Mouse (Mus musculus): ENCODE measurements around the gene Gtdc1. TPM values are rescaled to one million over a fixed set of nuclear protein-coding genes. Genes with fewer than 3 reads are reported as not detected.

Gene Gtdc1
- polyA plus RNA-seq, 1 experiment from 2014 or later = 13.2 TPM

GRCm38 (mm10) chr2:44569140-44569952 is 358.1 kb downstream of the Gtdc1 start:
- H3K4me1 ChIP-seq (replicated peaks; ENCODE audit: control insufficient read depth, insufficient read depth, low read length) = 0 out of 2 replicates have a peak, but pooled peaks cover 2% of the 10 kb centered on the region
- H3K4me2 ChIP-seq (ENCODE audit: low read depth, low read length) = no peak overlapping the region
- ATAC-seq (ENCODE audit: low read depth) = no peak
- H3K9ac ChIP-seq (ENCODE audit: low read length) = no peak overlapping the region
- 69% methylated on average over 7 of the region's 7 CpGs for WGBS
- H3K27me3 ChIP-seq (ENCODE audit: control insufficient read depth, insufficient read depth, low read depth, low read length) = no peaks in the 10 kb centered on the region
- no peaks in the 10 kb centered on the region for H3K9me3 ChIP-seq (ENCODE audit: control insufficient read depth, low read length)
- peak overlapping the region; percentile 18; the same call in 1 of the 2 replicates for H3K27ac ChIP-seq (ENCODE audit: low read length)
- no peak overlapping the region for H3K4me3 ChIP-seq (ENCODE audit: low read length)
- H3K36me3 ChIP-seq (ENCODE audit: control insufficient read depth, insufficient read depth, low read length) = no peaks in the 10 kb centered on the region

DNA sequence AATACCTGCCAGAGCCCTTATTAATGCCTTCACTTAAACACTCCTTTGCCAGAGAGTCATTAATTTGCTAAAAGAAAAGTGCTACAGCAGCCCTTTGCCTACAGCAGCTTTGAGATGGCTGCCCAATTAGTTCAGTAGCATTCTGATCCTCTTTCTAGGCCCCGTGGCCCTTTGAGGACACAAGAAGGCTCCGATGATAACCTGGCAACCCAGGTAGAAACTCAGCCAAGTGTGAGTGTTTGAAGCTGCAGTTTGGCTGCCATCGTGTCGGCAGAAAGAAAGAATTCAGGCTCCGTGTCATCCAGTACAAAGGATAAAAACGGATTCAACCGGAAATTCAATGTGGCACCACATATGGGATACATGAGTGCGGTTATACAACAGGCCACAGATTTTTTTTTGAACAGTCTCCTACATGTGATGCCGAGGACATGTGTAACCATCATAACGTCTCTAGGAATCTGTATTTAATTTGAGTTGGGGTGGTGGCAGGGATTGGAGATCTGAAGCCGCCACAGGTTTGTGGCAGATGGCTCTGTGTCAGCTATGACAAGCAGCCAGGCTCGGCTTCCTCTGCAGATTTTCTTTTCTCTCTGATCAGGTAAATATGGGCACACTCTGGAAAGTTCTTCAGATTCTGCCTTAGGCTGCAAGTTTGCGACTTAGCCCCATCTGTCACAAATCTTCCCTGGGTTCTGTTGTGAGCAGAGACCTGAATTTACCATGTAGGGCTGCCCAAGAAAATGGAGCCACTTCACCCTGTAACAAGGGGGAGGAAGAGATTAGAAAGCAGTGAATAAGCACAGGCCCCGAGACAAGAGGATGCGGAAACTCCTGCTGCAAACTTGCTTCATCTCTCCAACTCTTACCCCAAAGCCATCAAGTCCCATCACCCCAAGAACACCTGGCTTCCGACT is 362.4 kb downstream of the Gtdc1 start:
- no peak overlapping the region for H3K27ac ChIP-seq (ENCODE audit: low read length)
- no peaks in the 10 kb centered on the region for H3K27me3 ChIP-seq (ENCODE audit: control insufficient read depth, insufficient read depth, low read depth, low read length)
- H3K4me2 ChIP-seq (ENCODE audit: low read depth, low read length) = no peak overlapping the region
- H3K9me3 ChIP-seq (ENCODE audit: control insufficient read depth, low read length) = no peaks in the 10 kb centered on the region
- ATAC-seq (ENCODE audit: low read depth) = no peak
- no peaks in the 10 kb centered on the region for H3K36me3 ChIP-seq (ENCODE audit: control insufficient read depth, insufficient read depth, low read length)
- 85% methylated on average over 16 of the region's 16 CpGs for WGBS
- peaks cover 5% of the 10 kb centered on the region; the same call in 1 of the 2 replicates for H3K4me1 ChIP-seq (replicated peaks; ENCODE audit: control insufficient read depth, insufficient read depth, low read length)
- H3K9ac ChIP-seq (ENCODE audit: low read length) = no peak overlapping the region
- no peak overlapping the region for H3K4me3 ChIP-seq (ENCODE audit: low read length)

DNA sequence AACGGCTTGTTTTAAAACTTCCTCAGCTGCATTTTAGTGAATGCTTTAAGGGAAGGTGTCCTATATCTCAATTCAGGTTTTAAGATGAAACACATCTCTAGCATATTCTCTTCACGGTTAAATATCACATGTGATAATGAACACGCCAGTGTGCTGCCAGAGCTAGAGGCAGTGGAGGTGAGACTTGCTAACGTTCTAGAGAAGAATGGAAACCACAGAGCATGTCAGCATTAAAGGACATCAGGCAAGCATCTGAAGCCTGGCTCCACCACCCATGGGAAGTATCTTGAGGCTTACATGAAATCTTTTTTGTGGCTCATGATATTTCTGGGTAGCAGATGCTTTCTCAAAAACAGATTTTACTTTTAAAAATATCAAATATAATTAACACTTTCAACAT is 365.7 kb downstream of the Gtdc1 start:
- 84% methylated on average over 4 of the region's 4 CpGs for WGBS
- Histone ChIP-seq H3K36me3 (ENCODE audit: control insufficient read depth, insufficient read depth, low read length) (no peaks in the 10 kb centered on the region), H3K27ac (ENCODE audit: low read length) (no peak overlapping the region), H3K9ac (ENCODE audit: low read length) (no peak overlapping the region), H3K4me3 (ENCODE audit: low read length) (no peak overlapping the region), H3K9me3 (ENCODE audit: control insufficient read depth, low read length) (no peaks in the 10 kb centered on the region), H3K4me2 (ENCODE audit: low read depth, low read length) (no peak overlapping the region), H3K4me1 (replicated peaks; ENCODE audit: control insufficient read depth, insufficient read depth, low read length) (peaks cover 4% of the 10 kb centered on the region; the same call in 1 of the 2 replicates), H3K27me3 (ENCODE audit: control insufficient read depth, insufficient read depth, low read depth, low read length) (no peaks in the 10 kb centered on the region)
- ATAC-seq (ENCODE audit: low read depth) = no peak

GRCm38 (mm10) chr2:44559242-44559944 is 368.1 kb downstream of the Gtdc1 start:
- Histone ChIP-seq H3K9me3 (ENCODE audit: control insufficient read depth, low read length) (no peaks in the 10 kb centered on the region), H3K4me3 (ENCODE audit: low read length) (no peak overlapping the region), H3K27ac (ENCODE audit: low read length) (peak overlapping the region; percentile 97), H3K4me2 (ENCODE audit: low read depth, low read length) (no peak overlapping the region), H3K27me3 (ENCODE audit: control insufficient read depth, insufficient read depth, low read depth, low read length) (no peaks in the 10 kb centered on the region), H3K9ac (ENCODE audit: low read length) (no peak overlapping the region), H3K36me3 (ENCODE audit: control insufficient read depth, insufficient read depth, low read length) (no peaks in the 10 kb centered on the region), H3K4me1 (replicated peaks; ENCODE audit: control insufficient read depth, insufficient read depth, low read length) (peaks cover 8% of the 10 kb centered on the region; the same call in 1 of the 2 replicates)
- peak; percentile 77 for ATAC-seq (ENCODE audit: low read depth)
- 43% methylated on average over 6 of the region's 6 CpGs for WGBS

DNA sequence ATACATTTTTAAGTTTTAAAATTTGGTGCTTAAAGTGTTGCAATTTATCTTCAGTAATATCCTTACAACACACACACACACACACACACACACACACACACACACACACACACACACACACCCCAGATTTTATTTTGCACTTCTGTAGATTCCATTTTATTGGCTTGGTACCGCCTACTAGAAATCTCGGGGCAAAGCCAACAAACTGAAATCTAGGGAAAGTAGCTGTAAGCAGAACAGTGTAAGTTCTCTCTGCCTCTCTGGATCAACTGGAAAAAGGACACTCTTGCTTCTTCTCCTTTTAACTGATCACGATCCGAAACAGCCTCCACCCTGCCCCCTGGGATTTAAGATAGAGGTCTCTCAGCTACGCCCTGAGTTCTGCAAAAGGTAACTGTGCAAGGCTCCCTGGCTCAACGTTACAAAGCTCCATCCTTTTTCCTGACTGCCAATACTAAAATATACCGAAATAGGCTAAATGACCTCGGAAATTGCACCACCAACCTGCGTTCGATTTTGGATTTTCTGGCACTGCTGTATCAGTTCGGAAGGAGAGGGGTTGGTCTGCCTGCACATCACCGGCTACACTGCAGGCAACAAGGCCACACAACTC is 369.7 kb downstream of the Gtdc1 start:
- H3K4me1 ChIP-seq (replicated peaks; ENCODE audit: control insufficient read depth, insufficient read depth, low read length) = peaks cover 8% of the 10 kb centered on the region; the same call in 1 of the 2 replicates
- 39% methylated on average over 12 of the region's 12 CpGs for WGBS
- peak overlapping the region; percentile 35 for H3K4me3 ChIP-seq (ENCODE audit: low read length)
- peak overlapping the region; percentile 62 for H3K9ac ChIP-seq (ENCODE audit: low read length)
- H3K4me2 ChIP-seq (ENCODE audit: low read depth, low read length) = peak overlapping the region; percentile 86
- no peaks in the 10 kb centered on the region for H3K9me3 ChIP-seq (ENCODE audit: control insufficient read depth, low read length)
- peak; percentile 53 for ATAC-seq (ENCODE audit: low read depth)
- no peaks in the 10 kb centered on the region for H3K36me3 ChIP-seq (ENCODE audit: control insufficient read depth, insufficient read depth, low read length)
- no peaks in the 10 kb centered on the region for H3K27me3 ChIP-seq (ENCODE audit: control insufficient read depth, insufficient read depth, low read depth, low read length)
- H3K27ac ChIP-seq (ENCODE audit: low read length) = peak overlapping the region; percentile 97

DNA sequence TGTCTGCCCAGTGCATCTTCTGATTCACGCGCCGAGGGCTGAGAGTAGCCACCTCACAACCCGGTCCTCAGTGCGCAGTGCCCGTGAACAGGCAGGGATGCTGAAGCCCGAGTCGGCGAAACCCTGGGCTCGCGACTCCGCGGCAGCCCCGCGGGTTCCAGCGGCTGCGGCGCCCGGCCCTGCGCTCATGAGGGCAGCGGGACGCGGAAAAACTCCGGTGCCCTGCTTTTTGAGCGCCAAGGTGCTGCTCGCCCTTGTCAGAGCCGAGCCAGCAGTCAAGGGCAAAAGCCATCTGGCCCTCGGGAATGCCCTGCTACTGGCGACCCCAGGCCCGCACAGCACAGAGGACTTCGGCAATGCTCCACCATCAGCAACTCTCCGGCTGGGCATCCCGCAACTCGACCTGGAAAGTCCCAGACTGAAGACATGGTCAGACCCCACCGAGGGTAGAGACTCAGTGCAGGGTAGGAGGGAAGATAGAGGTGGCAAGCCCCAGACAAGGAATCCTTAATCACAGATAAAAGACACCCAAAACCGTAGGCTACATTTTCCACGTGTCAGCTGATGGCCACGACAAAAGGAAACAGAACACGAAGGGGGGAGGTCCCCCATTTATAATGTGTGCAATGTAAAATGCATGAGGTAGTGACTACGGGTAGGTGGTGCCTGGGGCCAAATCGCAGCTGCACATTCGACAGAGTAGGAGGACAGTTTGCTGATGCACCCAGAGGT is 370.4 kb downstream of the Gtdc1 start:
- Histone ChIP-seq H3K4me3 (ENCODE audit: low read length) (peak overlapping the region; percentile 50), H3K9me3 (ENCODE audit: control insufficient read depth, low read length) (no peaks in the 10 kb centered on the region), H3K36me3 (ENCODE audit: control insufficient read depth, insufficient read depth, low read length) (no peaks in the 10 kb centered on the region), H3K4me1 (replicated peaks; ENCODE audit: control insufficient read depth, insufficient read depth, low read length) (peaks cover 8% of the 10 kb centered on the region; the same call in 1 of the 2 replicates), H3K27me3 (ENCODE audit: control insufficient read depth, insufficient read depth, low read depth, low read length) (no peaks in the 10 kb centered on the region), H3K9ac (ENCODE audit: low read length) (peak overlapping the region; percentile 76), H3K4me2 (ENCODE audit: low read depth, low read length) (peak overlapping the region; percentile 86), H3K27ac (ENCODE audit: low read length) (peak overlapping the region; percentile 97)
- ATAC-seq (ENCODE audit: low read depth) = peak; percentile 49
- WGBS = 2% methylated on average over 42 of the region's 42 CpGs

GRCm38 (mm10) chr2:44554716-44555115 is 372.7 kb downstream of the Gtdc1 start:
- Histone ChIP-seq H3K4me2 (ENCODE audit: low read depth, low read length) (no peak overlapping the region), H3K27ac (ENCODE audit: low read length) (peak overlapping the region; percentile 72), H3K9ac (ENCODE audit: low read length) (no peak overlapping the region), H3K4me3 (ENCODE audit: low read length) (no peak overlapping the region), H3K9me3 (ENCODE audit: control insufficient read depth, low read length) (no peaks in the 10 kb centered on the region), H3K4me1 (replicated peaks; ENCODE audit: control insufficient read depth, insufficient read depth, low read length) (peaks cover 4% of the 10 kb centered on the region; the same call in 1 of the 2 replicates), H3K27me3 (ENCODE audit: control insufficient read depth, insufficient read depth, low read depth, low read length) (no peaks in the 10 kb centered on the region), H3K36me3 (ENCODE audit: control insufficient read depth, insufficient read depth, low read length) (no peaks in the 10 kb centered on the region)
- no peak for ATAC-seq (ENCODE audit: low read depth)
- WGBS = 46% methylated on average over 3 of the region's 3 CpGs

- Histone ChIP-seq H3K36me3 (ENCODE audit: control insufficient read depth, insufficient read depth, low read length) (no peaks in the 10 kb centered on the region), H3K4me3 (ENCODE audit: low read length) (no peak overlapping the region), H3K27me3 (ENCODE audit: control insufficient read depth, insufficient read depth, low read depth, low read length) (no peaks in the 10 kb centered on the region), H3K4me2 (ENCODE audit: low read depth, low read length) (no peak overlapping the region), H3K9ac (ENCODE audit: low read length) (no peak overlapping the region), H3K4me1 (replicated peaks; ENCODE audit: control insufficient read depth, insufficient read depth, low read length) (no peaks in the 10 kb centered on the region), H3K27ac (ENCODE audit: low read length) (no peak overlapping the region), H3K9me3 (ENCODE audit: control insufficient read depth, low read length) (no peaks in the 10 kb centered on the region)
- no peak for ATAC-seq (ENCODE audit: low read depth)
- WGBS = 61% methylated on average over 6 of the region's 6 CpGs
Observed at GRCm38 (mm10) chr2:44549311-44549710, 378.1 kb downstream of the Gtdc1 start.

Data from lung, embryonic 16.5 days (tissue).